Mouse (Mus musculus) urinary bladder, postnatal 25 days (tissue): ENCODE measurements at regions not wholly inside any gene's neighbourhood (a gene's known extent, or its start where the extent isn't known, plus 50 kb on each side); places are given as distances from the start of the nearest gene placed in this dataset.

Source experiments
- DNase-seq: peaks from one replicate; pipeline ENCODE4 v3.0.0; 2022; ENCODE audit warnings: low spot score

- DNase-seq: no peak
Measured at GRCm38 (mm10) chr17:50439365-50439764, 69.8 kb upstream of the Plcl2 start.

GRCm38 (mm10) chr17:50442062-50442461 lies 67.1 kb upstream of the Plcl2 start:
- no peak for DNase-seq

- DNase-seq: no peak
Measured at GRCm38 (mm10) chr17:50442905-50443304, 66.3 kb upstream of the Plcl2 start.

GRCm38 (mm10) chr17:50443376-50444022 lies 65.7 kb upstream of the Plcl2 start:
- no peak for DNase-seq

- no peak for DNase-seq
Measured at GRCm38 (mm10) chr17:50444023-50444389, 65.2 kb upstream of the Plcl2 start.

GRCm38 (mm10) chr17:50448693-50449092 lies 60.5 kb upstream of the Plcl2 start:
- DNase-seq: no peak

- no peak for DNase-seq
Measured at GRCm38 (mm10) chr17:50451606-50452005, 57.6 kb upstream of the Plcl2 start.

- DNase-seq: no peak
Measured at GRCm38 (mm10) chr17:50453524-50453923, 55.7 kb upstream of the Plcl2 start.

GRCm38 (mm10) chr17:50453956-50454355 lies 55.2 kb upstream of the Plcl2 start:
- DNase-seq: no peak

GRCm38 (mm10) chr17:50454917-50455316 lies 54.3 kb upstream of the Plcl2 start:
- no peak for DNase-seq

GRCm38 (mm10) chr17:50455719-50456118 lies 53.5 kb upstream of the Plcl2 start:
- DNase-seq: no peak

GRCm38 (mm10) chr17:50457053-50457697 lies 52.0 kb upstream of the Plcl2 start:
- DNase-seq: no peak

GRCm38 (mm10) chr17:50458232-50458631 lies 51.0 kb upstream of the Plcl2 start:
- no peak for DNase-seq
